Mouse (Mus musculus) kidney, adult 2 months (tissue): Measurements from ENCODE around the gene Usp54. TPM values are rescaled to one million over a fixed set of nuclear protein-coding genes. Genes with fewer than 3 reads are reported as not detected.

Experiments used
- DNase-seq: peaks from one replicate; pipeline ENCODE4 v3.0.0; 2021
- H3K27ac ChIP-seq: fragments of 200-500 bp; 2 replicates; pipeline ENCODE4 v1.5.1; 2012; ENCODE audit warnings: low read depth, low read length, control low read depth, inconsistent platforms; ENCODE audit not compliant: insufficient read depth
- H3K27me3 ChIP-seq: fragments of 200-500 bp; replicated peaks from 2 replicates; pipeline ENCODE4 v1.6.1; 2012; ENCODE audit warnings: mild to moderate bottlenecking, moderate library complexity, low read length, inconsistent platforms; ENCODE audit not compliant: control insufficient read depth, insufficient read depth
- H3K36me3 ChIP-seq: fragments of 200-500 bp; 2 replicates; pipeline ENCODE4 v1.6.1; 2012; ENCODE audit warnings: mild to moderate bottlenecking, moderate library complexity, low read length, inconsistent platforms; ENCODE audit not compliant: control insufficient read depth, insufficient read depth
- H3K4me1 ChIP-seq: fragments of 200-500 bp; 2 replicates; pipeline ENCODE4 v1.6.1; 2011; ENCODE audit warnings: low read length; ENCODE audit not compliant: control insufficient read depth, insufficient read depth
- H3K4me3 ChIP-seq: fragments of 200-500 bp; 2 replicates; pipeline ENCODE4 v1.5.1; 2011; ENCODE audit warnings: mild to moderate bottlenecking, low read depth, low read length, control low read depth; ENCODE audit not compliant: insufficient read depth
- CTCF ChIP-seq: fragments of 200-500 bp; conservative IDR thresholded peaks from 2 replicates; pipeline ENCODE4 v1.5.1; 2011; ENCODE audit warnings: low read depth, mild to moderate bottlenecking, control low read depth, low read length, moderate library complexity, mixed read lengths; ENCODE audit not compliant: insufficient read depth, insufficient read length
- POLR2A ChIP-seq: fragments of 200-500 bp; IDR thresholded peaks from one replicate; pipeline ENCODE4 v1.6.1; 2011; ENCODE audit warnings: low read depth, low read length, control low read depth
- WGBS: fragments of 180-500 bp; shearing (Covaris S2); methylation state at CpG from one replicate; pipeline ENCODE4 v1.1.7; 2018; 5-methylcytosine and 5-hydroxymethylcytosine counted together
- polyA plus RNA-seq: library from polyadenylated mRNA; depleted of rRNA; stranded (reverse); fragments of >200 nt; gene quantifications from 2 replicates; pipeline ENCODE4 v1.2.3, GENCODE M21; 2012; rRNA removed

The Usp54 gene
- polyA plus RNA-seq, 1 experiment: 7.9 TPM

- Histone ChIP-seq H3K36me3 (no peaks in the 10 kb centered on the region), H3K27me3 (no peaks in the 10 kb centered on the region), H3K4me3 (no peak overlapping the region), H3K4me1 (no peaks in the 10 kb centered on the region), H3K27ac (no peak overlapping the region)
- 80% methylated on average over 2 of the region's 2 CpGs for WGBS
- no peak for DNase-seq
- TF ChIP-seq CTCF (no peak), POLR2A (no peak)
Observed at GRCm38 (mm10) chr14:20508424-20508823, 132.4 kb downstream of the Usp54 start.

- DNase-seq: peak; percentile 5
- H3K27ac ChIP-seq: no peak overlapping the region
- 87% methylated on average over 10 of the region's 10 CpGs for WGBS
- no peaks in the 10 kb centered on the region for H3K4me1 ChIP-seq
- H3K27me3 ChIP-seq: no peaks in the 10 kb centered on the region
- H3K4me3 ChIP-seq: no peak overlapping the region
- TF ChIP-seq POLR2A (no peak), CTCF (no peak)
- no peaks in the 10 kb centered on the region for H3K36me3 ChIP-seq
Observed at GRCm38 (mm10) chr14:20502966-20503365, 137.9 kb downstream of the Usp54 start.

- Histone ChIP-seq H3K4me1 (no peaks in the 10 kb centered on the region), H3K4me3 (no peak overlapping the region), H3K27ac (no peak overlapping the region), H3K36me3 (no peaks in the 10 kb centered on the region), H3K27me3 (no peaks in the 10 kb centered on the region)
- 91% methylated on average over 3 of the region's 3 CpGs for WGBS
- TF ChIP-seq POLR2A: no peak
- no peak for TF ChIP-seq CTCF
- DNase-seq: no peak
Observed at GRCm38 (mm10) chr14:20499982-20500381, 140.9 kb downstream of the Usp54 start.

Other genes starting within 250 kb of the Usp54 start
- 59.5 and 63.7 TPM in 2 replicates for gene Mrps16, start 247.4 kb downstream of the Usp54 start, polyA plus RNA-seq
- 0.77 and 1.0 TPM in 2 replicates for gene Cfap70, start 188.8 kb downstream of the Usp54 start, polyA plus RNA-seq
- gene Anxa7, start 160.9 kb downstream of the Usp54 start, polyA plus RNA-seq: 84.0 and 92.2 TPM in 2 replicates
- 0.19 and 0.45 TPM in 2 replicates for gene Mss51, start 144.2 kb downstream of the Usp54 start, polyA plus RNA-seq
- 9.7 and 13.7 TPM in 2 replicates for gene Ppp3cb, start 94.5 kb downstream of the Usp54 start, polyA plus RNA-seq
- 0.26 and 8.9 TPM in 2 replicates for gene Myoz1, start 15.5 kb upstream of the Usp54 start, polyA plus RNA-seq
- 0.87 and 1.8 TPM in 2 replicates for gene Synpo2l, start 27.3 kb upstream of the Usp54 start, polyA plus RNA-seq
- gene Sec24c, start 33.2 kb upstream of the Usp54 start, polyA plus RNA-seq: 133 and 153 TPM in 2 replicates
- 7.9 and 11.2 TPM in 2 replicates for gene Fut11, start 53.9 kb upstream of the Usp54 start, polyA plus RNA-seq
- 42.3 and 54.0 TPM in 2 replicates for gene Chchd1, start 61.9 kb upstream of the Usp54 start, polyA plus RNA-seq
- gene Zswim8, start 66.5 kb upstream of the Usp54 start, polyA plus RNA-seq: 136 and 167 TPM in 2 replicates
- 28.7 and 31.4 TPM in 2 replicates for gene Ndst2, start 93.5 kb upstream of the Usp54 start, polyA plus RNA-seq
- 15.4 and 16.0 TPM in 2 replicates for gene Camk2g, start 153.0 kb upstream of the Usp54 start, polyA plus RNA-seq
- gene Plau, start 195.6 kb upstream of the Usp54 start, polyA plus RNA-seq: 261 and 276 TPM in 2 replicates